Mouse (Mus musculus): Measurements from ENCODE around the gene Irf8.

Gene Irf8

DNA sequence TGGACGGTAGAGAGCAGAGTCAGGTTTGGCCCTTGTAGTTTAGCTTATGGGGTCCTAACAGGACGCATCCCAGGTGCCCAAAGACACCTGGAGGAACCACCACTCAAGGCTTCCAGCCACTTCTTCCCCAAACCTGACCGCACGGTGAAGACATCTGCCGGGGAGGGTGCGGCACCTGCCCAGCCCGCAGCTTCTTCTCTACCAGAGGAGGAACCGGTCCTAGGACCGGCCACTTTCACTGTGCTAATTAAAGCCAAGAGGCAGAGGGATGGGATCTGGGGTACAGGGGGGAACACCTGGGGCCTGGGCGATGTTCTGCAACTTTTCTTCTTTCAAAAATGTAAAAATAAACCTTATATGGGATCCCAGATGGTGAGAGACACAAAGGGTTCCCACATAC, 41.0 kb downstream of the Irf8 start:
- Histone ChIP-seq H3K36me3 (ENCODE audit: insufficient read depth, low read length) (no peaks in the 10 kb centered on the region), H3K4me1 (replicated peaks; ENCODE audit: low read depth, low read length) (no peaks in the 10 kb centered on the region), H3K9me3 (ENCODE audit: low read length) (peaks cover 4% of the 10 kb centered on the region; the same call in 1 of the 2 replicates), H3K27me3 (ENCODE audit: insufficient read depth, low read length) (peaks cover 53% of the 10 kb centered on the region), H3K4me3 (replicated peaks; ENCODE audit: low read length) (no peak overlapping the region)
- no peak for TF ChIP-seq NANOG (IDR thresholded peaks at IDR 0.05; ENCODE audit: borderline replicate concordance, low read length)
- no peak for TF ChIP-seq POU5F1 (IDR thresholded peaks at IDR 0.05; ENCODE audit: borderline replicate concordance, low read length)
- TF ChIP-seq CTCF (conservative IDR thresholded peaks at IDR 0.05; ENCODE audit: low read length) = no peak

DNA sequence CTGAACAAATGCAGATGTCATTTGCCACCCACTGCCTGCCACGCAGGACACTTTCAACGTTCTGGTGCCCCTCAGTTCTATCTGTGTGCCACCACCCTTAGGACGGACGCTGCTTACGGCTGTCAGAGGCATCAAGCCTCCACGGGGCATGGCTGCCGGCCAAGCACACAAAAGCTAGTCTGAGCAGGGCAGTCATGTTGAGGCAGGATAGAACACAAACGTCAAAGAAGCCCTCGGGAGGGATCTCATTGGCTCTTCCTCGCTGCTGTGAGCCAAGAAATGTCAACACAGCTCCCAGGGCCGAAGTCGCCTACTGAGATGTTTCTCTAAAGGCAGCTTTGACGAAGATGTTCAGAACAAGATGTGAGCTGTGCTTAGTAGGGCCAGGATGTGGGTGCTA, 41.6 kb downstream of the Irf8 start:
- Histone ChIP-seq H3K9me3 (ENCODE audit: low read length) (peaks cover 4% of the 10 kb centered on the region; the same call in 1 of the 2 replicates), H3K27me3 (ENCODE audit: insufficient read depth, low read length) (peaks cover 50% of the 10 kb centered on the region), H3K36me3 (ENCODE audit: insufficient read depth, low read length) (no peaks in the 10 kb centered on the region), H3K4me1 (replicated peaks; ENCODE audit: low read depth, low read length) (no peaks in the 10 kb centered on the region), H3K4me3 (replicated peaks; ENCODE audit: low read length) (no peak overlapping the region)
- TF ChIP-seq CTCF (conservative IDR thresholded peaks at IDR 0.05; ENCODE audit: low read length) = no peak
- TF ChIP-seq NANOG (IDR thresholded peaks at IDR 0.05; ENCODE audit: borderline replicate concordance, low read length) = no peak
- TF ChIP-seq POU5F1 (IDR thresholded peaks at IDR 0.05; ENCODE audit: borderline replicate concordance, low read length) = no peak

DNA sequence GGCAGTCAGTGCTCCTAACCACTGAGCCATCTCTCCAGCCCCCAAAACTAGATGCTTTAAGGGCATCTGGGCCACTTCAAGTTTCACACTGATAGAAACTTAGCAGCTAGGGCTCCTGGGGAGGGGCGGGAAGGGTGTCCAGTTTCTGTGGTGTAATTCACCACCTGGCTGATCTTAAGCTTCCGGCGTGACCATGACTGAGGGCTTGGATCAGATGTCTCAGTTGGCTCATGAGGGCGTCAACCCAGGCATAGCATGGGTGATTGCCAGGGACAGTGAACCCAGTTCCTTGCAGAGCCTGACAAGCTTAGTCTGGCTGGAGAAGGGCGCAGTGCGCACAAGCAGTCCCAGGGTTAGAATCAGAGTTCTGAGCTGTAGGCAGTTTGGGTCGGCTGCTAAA, 42.9 kb downstream of the Irf8 start:
- Histone ChIP-seq H3K4me3 (replicated peaks; ENCODE audit: low read length) (no peak overlapping the region), H3K27me3 (ENCODE audit: insufficient read depth, low read length) (peaks cover 38% of the 10 kb centered on the region), H3K9me3 (ENCODE audit: low read length) (peaks cover 4% of the 10 kb centered on the region; the same call in 1 of the 2 replicates), H3K4me1 (replicated peaks; ENCODE audit: low read depth, low read length) (no peaks in the 10 kb centered on the region), H3K36me3 (ENCODE audit: insufficient read depth, low read length) (no peaks in the 10 kb centered on the region)
- TF ChIP-seq CTCF (conservative IDR thresholded peaks at IDR 0.05; ENCODE audit: low read length) (no peak), NANOG (IDR thresholded peaks at IDR 0.05; ENCODE audit: borderline replicate concordance, low read length) (no peak), POU5F1 (IDR thresholded peaks at IDR 0.05; ENCODE audit: borderline replicate concordance, low read length) (no peak)

- no peak overlapping the region for H3K4me3 ChIP-seq (replicated peaks; ENCODE audit: low read length)
- H3K27me3 ChIP-seq (ENCODE audit: insufficient read depth, low read length) = peaks cover 20% of the 10 kb centered on the region; the same call in 1 of the 2 replicates
- no peaks in the 10 kb centered on the region for H3K4me1 ChIP-seq (replicated peaks; ENCODE audit: low read depth, low read length)
- H3K9me3 ChIP-seq (ENCODE audit: low read length) = peaks cover 4% of the 10 kb centered on the region; the same call in 1 of the 2 replicates
- TF ChIP-seq POU5F1 (IDR thresholded peaks at IDR 0.05; ENCODE audit: borderline replicate concordance, low read length) (no peak), CTCF (conservative IDR thresholded peaks at IDR 0.05; ENCODE audit: low read length) (no peak), NANOG (IDR thresholded peaks at IDR 0.05; ENCODE audit: borderline replicate concordance, low read length) (no peak)
- no peaks in the 10 kb centered on the region for H3K36me3 ChIP-seq (ENCODE audit: insufficient read depth, low read length)
These were observed 47.6 kb downstream of the Irf8 start for GRCm38 (mm10) chr8:120783781-120784180.

- no peak overlapping the region for H3K4me3 ChIP-seq (replicated peaks; ENCODE audit: low read length)
- TF ChIP-seq NANOG (IDR thresholded peaks at IDR 0.05; ENCODE audit: borderline replicate concordance, low read length) (no peak), POU5F1 (IDR thresholded peaks at IDR 0.05; ENCODE audit: borderline replicate concordance, low read length) (no peak), CTCF (conservative IDR thresholded peaks at IDR 0.05; ENCODE audit: low read length) (no peak)
- H3K36me3 ChIP-seq (ENCODE audit: insufficient read depth, low read length) = no peaks in the 10 kb centered on the region
- H3K27me3 ChIP-seq (ENCODE audit: insufficient read depth, low read length) = peaks cover 10% of the 10 kb centered on the region; the same call in 1 of the 2 replicates
- 0 out of 2 replicates have a peak, but pooled peaks cover under 1% of the 10 kb centered on the region for H3K4me1 ChIP-seq (replicated peaks; ENCODE audit: low read depth, low read length)
- no peaks in the 10 kb centered on the region for H3K9me3 ChIP-seq (ENCODE audit: low read length)
These were observed 50.6 kb downstream of the Irf8 start for GRCm38 (mm10) chr8:120786753-120787152.

DNA sequence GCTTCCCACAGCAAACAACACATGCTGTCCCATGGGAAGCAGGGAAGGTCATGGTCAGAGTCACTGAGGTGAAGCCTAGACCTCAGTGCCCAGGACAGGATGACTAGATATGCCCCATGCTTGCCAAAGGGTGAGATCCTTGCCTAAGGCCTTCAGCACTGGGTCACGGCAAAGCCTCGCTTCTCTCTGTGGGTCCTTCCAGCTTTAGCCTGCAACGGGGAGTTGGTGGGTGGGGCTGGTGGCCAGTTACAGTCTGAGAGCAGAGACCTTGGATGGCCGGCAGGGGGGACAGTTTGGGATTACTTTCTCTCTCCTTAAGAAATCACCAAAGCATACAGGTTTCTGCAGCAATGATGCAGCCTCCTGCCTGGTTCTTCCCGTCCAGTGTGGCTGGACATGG, 51.5 kb downstream of the Irf8 start:
- peaks cover 9% of the 10 kb centered on the region for H3K4me1 ChIP-seq (replicated peaks; ENCODE audit: low read depth, low read length)
- H3K9me3 ChIP-seq (ENCODE audit: low read length) = no peaks in the 10 kb centered on the region
- peaks cover 7% of the 10 kb centered on the region; the same call in 1 of the 2 replicates for H3K27me3 ChIP-seq (ENCODE audit: insufficient read depth, low read length)
- no peak for TF ChIP-seq POU5F1 (IDR thresholded peaks at IDR 0.05; ENCODE audit: borderline replicate concordance, low read length)
- no peak for TF ChIP-seq NANOG (IDR thresholded peaks at IDR 0.05; ENCODE audit: borderline replicate concordance, low read length)
- TF ChIP-seq CTCF (conservative IDR thresholded peaks at IDR 0.05; ENCODE audit: low read length) = no peak
- no peak overlapping the region for H3K4me3 ChIP-seq (replicated peaks; ENCODE audit: low read length)
- H3K36me3 ChIP-seq (ENCODE audit: insufficient read depth, low read length) = no peaks in the 10 kb centered on the region

GRCm38 (mm10) chr8:120792710-120793109, 56.6 kb downstream of the Irf8 start:
- peak overlapping the region; percentile 55 for H3K4me3 ChIP-seq (replicated peaks; ENCODE audit: low read length)
- no peaks in the 10 kb centered on the region for H3K9me3 ChIP-seq (ENCODE audit: low read length)
- TF ChIP-seq NANOG (IDR thresholded peaks at IDR 0.05; ENCODE audit: borderline replicate concordance, low read length) (no peak), POU5F1 (IDR thresholded peaks at IDR 0.05; ENCODE audit: borderline replicate concordance, low read length) (no peak), CTCF (conservative IDR thresholded peaks at IDR 0.05; ENCODE audit: low read length) (no peak)
- H3K36me3 ChIP-seq (ENCODE audit: insufficient read depth, low read length) = no peaks in the 10 kb centered on the region
- peaks cover 17% of the 10 kb centered on the region; the same call in 1 of the 2 replicates for H3K27me3 ChIP-seq (ENCODE audit: insufficient read depth, low read length)
- peaks cover 18% of the 10 kb centered on the region for H3K4me1 ChIP-seq (replicated peaks; ENCODE audit: low read depth, low read length)

GRCm38 (mm10) chr8:120795944-120796635, 59.9 kb downstream of the Irf8 start:
- TF ChIP-seq POU5F1 (IDR thresholded peaks at IDR 0.05; ENCODE audit: borderline replicate concordance, low read length) (no peak), CTCF (conservative IDR thresholded peaks at IDR 0.05; ENCODE audit: low read length) (peak; percentile 78), NANOG (IDR thresholded peaks at IDR 0.05; ENCODE audit: borderline replicate concordance, low read length) (no peak)
- no peaks in the 10 kb centered on the region for H3K9me3 ChIP-seq (ENCODE audit: low read length)
- H3K4me1 ChIP-seq (replicated peaks; ENCODE audit: low read depth, low read length) = peaks cover 32% of the 10 kb centered on the region
- H3K4me3 ChIP-seq (replicated peaks; ENCODE audit: low read length) = no peak overlapping the region
- no peaks in the 10 kb centered on the region for H3K36me3 ChIP-seq (ENCODE audit: insufficient read depth, low read length)
- H3K27me3 ChIP-seq (ENCODE audit: insufficient read depth, low read length) = peaks cover 25% of the 10 kb centered on the region
